Mouse (Mus musculus) kidney, postnatal 0 days (tissue): Measurements from ENCODE around the gene Rbks. TPM values are rescaled to one million over a fixed set of nuclear protein-coding genes. Genes with fewer than 3 reads are reported as not detected.
"Not testable (repeated sequence)": the region's sequence is repeated elsewhere in the genome, so short reads cannot be mapped to it uniquely, and the experiment has no call there.

Source experiments
- ATAC-seq: fragments of 200-750 bp; cut with Nextera tagmentation; replicated peaks from 2 replicates; pipeline ENCODE4 v1.8.0; 2017; ENCODE audit warnings: low read depth, moderate number of reproducible peaks, moderate TSS enrichment, moderate library complexity; ENCODE audit not compliant: low FRiP score
- DNase-seq: peaks from one replicate; pipeline ENCODE4 v3.0.0-alpha.2; 2016; ENCODE audit warnings: low spot score
- H3K27ac ChIP-seq: fragments of 300-500 bp; sonication (generic); 2 replicates; pipeline ENCODE4 v1.5.1; 2014; ENCODE audit warnings: mild to moderate bottlenecking
- H3K27me3 ChIP-seq: fragments of 300-500 bp; sonication (generic); 2 replicates; pipeline ENCODE4 v1.6.1; 2014; ENCODE audit warnings: low read length, mixed read lengths; ENCODE audit not compliant: insufficient read depth
- H3K36me3 ChIP-seq: fragments of 300-500 bp; sonication (generic); 2 replicates; pipeline ENCODE4 v1.6.1; 2014; ENCODE audit warnings: low read length, mixed read lengths; ENCODE audit not compliant: insufficient read depth
- H3K4me1 ChIP-seq: fragments of 300-500 bp; sonication (generic); replicated peaks from 2 replicates; pipeline ENCODE4 v1.6.1; 2014; ENCODE audit warnings: antibody characterized with exemption, low read length, mixed read lengths; ENCODE audit not compliant: insufficient read depth
- H3K4me2 ChIP-seq: fragments of 300-500 bp; sonication (generic); 2 replicates; pipeline ENCODE4 v1.6.1; 2014; ENCODE audit warnings: mild to moderate bottlenecking, low read length, moderate library complexity, mixed read lengths
- H3K4me3 ChIP-seq: fragments of 300-500 bp; sonication (generic); replicated peaks from 2 replicates; pipeline ENCODE4 v1.5.1; 2014; ENCODE audit warnings: low read depth, low read length
- H3K9ac ChIP-seq: fragments of 300-500 bp; sonication (generic); 2 replicates; pipeline ENCODE4 v1.6.1; 2014; ENCODE audit warnings: low read depth, low read length
- H3K9me3 ChIP-seq: fragments of 300-500 bp; sonication (generic); replicated peaks from 2 replicates; pipeline ENCODE4 v1.6.1; 2016; ENCODE audit warnings: low read length, inconsistent platforms, mixed read lengths
- CTCF ChIP-seq: IDR thresholded peaks from 2 replicates; pipeline ENCODE4 v1.5.1; 2016; ENCODE audit warnings: antibody characterized with exemption, low read depth, mild to moderate bottlenecking, moderate library complexity
- WGBS: fragments of 180-500 bp; shearing (Covaris S2); extraction: QIAGEN DNeasy Blood & Tissue Kit; methylation state at CpG from one replicate; pipeline ENCODE4 v1.1.7; 2014; 5-methylcytosine and 5-hydroxymethylcytosine counted together
- polyA plus RNA-seq: library from polyadenylated mRNA; unstranded; fragments of >200 nt; fragmentation: Nextera tagmentation; extraction: Ambion mirVana; gene quantifications from 2 replicates; pipeline ENCODE4 v1.2.1, GENCODE M21; 2015

The Rbks gene
- polyA plus RNA-seq, 1 experiment from 2014 or later = 12.5 TPM

DNA sequence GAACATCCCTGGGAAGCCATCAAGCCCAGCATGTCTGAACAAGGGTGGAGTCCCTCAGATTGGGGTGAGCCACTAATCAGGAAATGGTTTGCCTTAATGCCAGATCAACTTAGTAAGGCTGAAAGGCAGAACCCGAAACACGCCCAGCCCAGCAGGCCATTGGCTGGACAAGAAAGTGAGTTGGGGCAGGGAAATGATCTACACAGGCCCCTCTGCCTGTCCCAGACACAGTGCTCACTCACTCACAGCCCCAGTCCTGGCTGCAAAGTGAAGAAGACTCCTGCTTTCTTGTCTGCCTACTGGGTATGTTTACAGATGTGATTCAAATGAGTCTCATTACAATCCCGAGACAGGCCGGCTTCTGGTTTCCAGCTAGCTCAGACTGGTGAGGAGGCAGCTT, 63.3 kb downstream of the Rbks start:
- TF ChIP-seq CTCF = no peak
- no peaks in the 10 kb centered on the region for H3K9me3 ChIP-seq
- no peak for ATAC-seq
- no peak for DNase-seq
- H3K4me2 ChIP-seq = no peak overlapping the region
- H3K9ac ChIP-seq = no peak overlapping the region
- H3K4me1 ChIP-seq = no peaks in the 10 kb centered on the region
- WGBS = 78% methylated on average over 4 of the region's 4 CpGs
- no peaks in the 10 kb centered on the region; the same call in 1 of the 2 replicates for H3K36me3 ChIP-seq
- H3K4me3 ChIP-seq = no peak overlapping the region
- no peaks in the 10 kb centered on the region for H3K27me3 ChIP-seq
- H3K27ac ChIP-seq = no peak overlapping the region

GRCm38 (mm10) chr5:31631169-31631568, 66.3 kb downstream of the Rbks start:
- not testable (repeated sequence) for H3K9me3 ChIP-seq, H3K4me1 ChIP-seq, H3K9ac ChIP-seq, H3K36me3 ChIP-seq, H3K4me3 ChIP-seq, H3K4me2 ChIP-seq, DNase-seq, H3K27me3 ChIP-seq
- peak; percentile 49; the same call in 1 of the 2 replicates for ATAC-seq
- 78% methylated on average over 4 of the region's 4 CpGs for WGBS
- peak overlapping the region; percentile 9; the same call in 1 of the 2 replicates for H3K27ac ChIP-seq

GRCm38 (mm10) chr5:31630064-31630463, 67.4 kb downstream of the Rbks start:
- no peaks in the 10 kb centered on the region; the same call in 1 of the 2 replicates for H3K4me1 ChIP-seq
- H3K27me3 ChIP-seq = no peaks in the 10 kb centered on the region
- H3K4me3 ChIP-seq = no peak overlapping the region
- no peak overlapping the region for H3K9ac ChIP-seq
- H3K36me3 ChIP-seq = no peaks in the 10 kb centered on the region
- no peaks in the 10 kb centered on the region for H3K9me3 ChIP-seq
- ATAC-seq (no peak; the same call in 1 of the 2 replicates), DNase-seq (peak; percentile 69)
- no peak overlapping the region for H3K4me2 ChIP-seq
- H3K27ac ChIP-seq = peak overlapping the region; percentile 9; the same call in 1 of the 2 replicates
- no peak for TF ChIP-seq CTCF
- WGBS = 50% methylated on average over 5 of the region's 5 CpGs

DNA sequence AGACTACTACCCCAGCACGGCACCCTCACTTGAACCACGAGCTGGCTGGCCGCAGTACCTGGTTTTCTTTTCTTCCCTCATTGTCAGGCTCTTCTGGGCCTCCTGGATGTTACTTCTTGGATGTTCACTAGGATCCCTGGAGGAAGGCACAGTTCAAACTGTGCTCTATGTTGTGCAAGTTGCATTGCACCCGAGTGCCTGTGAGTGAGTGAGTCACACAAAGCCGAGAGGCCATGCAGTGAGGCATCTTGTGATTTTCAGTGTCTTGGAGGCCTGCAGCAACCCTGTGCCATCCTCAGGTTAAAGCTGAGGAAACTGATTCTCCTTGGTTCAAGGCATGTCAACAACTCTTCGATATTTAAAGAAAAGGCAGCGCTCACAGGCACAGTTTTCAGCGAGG, 68.9 kb downstream of the Rbks start:
- Histone ChIP-seq H3K9me3 (no peaks in the 10 kb centered on the region), H3K27ac (no peak overlapping the region), H3K4me1 (no peaks in the 10 kb centered on the region; the same call in 1 of the 2 replicates), H3K4me2 (no peak overlapping the region), H3K9ac (no peak overlapping the region), H3K4me3 (no peak overlapping the region), H3K36me3 (no peaks in the 10 kb centered on the region), H3K27me3 (no peaks in the 10 kb centered on the region)
- no peak for TF ChIP-seq CTCF
- DNase-seq (no peak), ATAC-seq (no peak)
- 87% methylated on average over 8 of the region's 8 CpGs for WGBS

GRCm38 (mm10) chr5:31627562-31628526, 69.6 kb downstream of the Rbks start:
- ATAC-seq (peak; percentile 65), DNase-seq (peak; percentile 86)
- H3K36me3 ChIP-seq = no peaks in the 10 kb centered on the region
- H3K27ac ChIP-seq = no peak overlapping the region; the same call in 1 of the 2 replicates
- H3K9ac ChIP-seq = no peak overlapping the region
- H3K4me1 ChIP-seq = no peaks in the 10 kb centered on the region; the same call in 1 of the 2 replicates
- H3K9me3 ChIP-seq = no peaks in the 10 kb centered on the region
- TF ChIP-seq CTCF = no peak
- H3K4me2 ChIP-seq = no peak overlapping the region
- H3K27me3 ChIP-seq = no peaks in the 10 kb centered on the region
- H3K4me3 ChIP-seq = no peak overlapping the region
- 30% methylated on average over 9 of the region's 9 CpGs for WGBS

DNA sequence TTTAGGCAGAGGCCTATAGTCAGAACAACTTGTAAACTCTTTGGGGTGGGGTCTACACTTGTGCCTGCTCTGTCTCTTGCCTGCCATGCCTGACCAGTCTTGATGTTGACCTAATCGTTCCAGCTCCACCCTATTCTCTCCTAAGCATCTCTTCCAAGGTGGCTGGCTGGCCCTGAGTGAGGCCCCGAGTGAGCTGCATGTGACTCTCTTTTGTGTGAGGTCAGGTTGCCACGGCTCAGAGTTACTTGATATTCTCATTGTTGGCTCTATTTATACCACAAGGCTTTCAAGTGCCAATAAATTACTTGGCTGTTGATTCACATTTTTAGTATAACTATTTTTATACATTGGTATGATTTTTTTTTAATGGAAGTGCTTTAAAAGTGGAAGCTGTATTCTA, 70.3 kb downstream of the Rbks start:
- ATAC-seq = no peak
- DNase-seq = peak; percentile 46
- WGBS = 14% methylated on average over 3 of the region's 3 CpGs
- TF ChIP-seq CTCF = no peak
- no peak overlapping the region for H3K4me2 ChIP-seq
- no peak overlapping the region for H3K4me3 ChIP-seq
- H3K9me3 ChIP-seq = no peaks in the 10 kb centered on the region
- no peaks in the 10 kb centered on the region for H3K27me3 ChIP-seq
- H3K9ac ChIP-seq = no peak overlapping the region
- H3K36me3 ChIP-seq = 0 out of 2 replicates have a peak, but pooled peaks cover 4% of the 10 kb centered on the region
- H3K27ac ChIP-seq = peak overlapping the region; percentile 34; the same call in 1 of the 2 replicates
- no peaks in the 10 kb centered on the region; the same call in 1 of the 2 replicates for H3K4me1 ChIP-seq
